Mouse (Mus musculus) limb, embryonic 11.5 days (tissue): ENCODE measurements around the gene Rapgef2. TPM values are rescaled to one million over a fixed set of nuclear protein-coding genes. Genes with fewer than 3 reads are reported as not detected.

Experiments used
- ATAC-seq: fragments of 200-750 bp; cut with Nextera tagmentation; 2 replicates; pipeline ENCODE4 v1.8.0; 2017; ENCODE audit warnings: low read depth; ENCODE audit not compliant: insufficient number of reproducible peaks, low FRiP score, low TSS enrichment
- DNase-seq: peaks from one replicate; pipeline ENCODE4 v3.0.0-alpha.2; 2015; ENCODE audit warnings: low spot score
- H3K27ac ChIP-seq: fragments of 300-500 bp; sonication (generic); replicated peaks from 2 replicates; pipeline ENCODE4 v1.5.1; 2014; ENCODE audit warnings: low read depth, mild to moderate bottlenecking, low read length
- H3K27me3 ChIP-seq: fragments of 300-500 bp; sonication (generic); 2 replicates; pipeline ENCODE4 v1.6.1; 2014; ENCODE audit warnings: mild to moderate bottlenecking, low read length, mixed read lengths; ENCODE audit not compliant: control insufficient read depth, insufficient read depth
- H3K36me3 ChIP-seq: fragments of 300-500 bp; sonication (generic); 2 replicates; pipeline ENCODE4 v1.6.1; 2014; ENCODE audit warnings: mild to moderate bottlenecking, low read length, moderate library complexity, mixed read lengths; ENCODE audit not compliant: control insufficient read depth, insufficient read depth
- H3K4me1 ChIP-seq: fragments of 300-500 bp; sonication (generic); 2 replicates; pipeline ENCODE4 v1.6.1; 2014; ENCODE audit warnings: low read length, mixed read lengths; ENCODE audit not compliant: control insufficient read depth, insufficient read depth
- H3K4me2 ChIP-seq: fragments of 300-500 bp; sonication (generic); 2 replicates; pipeline ENCODE4 v1.6.1; 2014; ENCODE audit warnings: low read depth, mild to moderate bottlenecking, moderate library complexity; ENCODE audit not compliant: severe bottlenecking
- H3K4me3 ChIP-seq: fragments of 300-500 bp; sonication (generic); 2 replicates; pipeline ENCODE4 v1.5.1; 2014; ENCODE audit warnings: low read depth, low read length
- H3K9ac ChIP-seq: fragments of 300-500 bp; sonication (generic); 2 replicates; pipeline ENCODE4 v1.6.1; 2014; ENCODE audit warnings: mild to moderate bottlenecking, low read length
- H3K9me3 ChIP-seq: fragments of 300-500 bp; sonication (generic); 2 replicates; pipeline ENCODE4 v1.6.1; 2016; ENCODE audit warnings: low read length; ENCODE audit not compliant: control insufficient read depth
- WGBS: fragments of 180-500 bp; shearing (Covaris S2); extraction: QIAGEN DNeasy Blood & Tissue Kit; methylation state at CpG from one replicate; pipeline ENCODE4 v1.1.7; 2014; 5-methylcytosine and 5-hydroxymethylcytosine counted together
- polyA plus RNA-seq: library from polyadenylated mRNA; unstranded; fragments of >200 nt; fragmentation: Nextera tagmentation; extraction: Ambion mirVana; gene quantifications from 2 replicates; pipeline ENCODE4 v1.2.1, GENCODE M21; 2014

Gene Rapgef2
- polyA plus RNA-seq, 1 experiment from 2014 or later, result 5.6 TPM

DNA sequence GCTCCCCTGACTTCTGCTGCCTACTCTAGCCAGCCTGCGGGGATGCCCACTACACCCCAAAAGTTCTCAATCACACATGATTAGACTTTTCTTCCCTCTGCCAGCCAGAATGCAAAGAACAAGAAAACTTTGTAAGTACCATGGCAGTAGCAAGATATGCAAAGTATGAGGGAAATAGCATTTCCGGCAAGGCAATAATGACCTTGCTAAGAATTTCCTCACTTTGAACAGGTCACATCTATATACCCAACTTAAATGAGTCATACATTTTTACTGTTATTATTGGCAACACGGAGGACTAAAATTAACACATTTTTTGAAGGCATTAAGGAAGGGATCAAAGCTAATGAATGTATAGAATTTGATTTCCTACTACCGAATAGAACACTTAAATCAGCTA, 13.4 kb downstream of the Rapgef2 start:
- WGBS, result 80% methylated on average over 4 of the region's 4 CpGs
- H3K9me3 ChIP-seq, result no peaks in the 10 kb centered on the region
- no peak for ATAC-seq
- H3K27ac ChIP-seq, result peak overlapping the region; percentile 11; the same call in 1 of the 2 replicates
- peaks cover 2% of the 10 kb centered on the region; the same call in 1 of the 2 replicates for H3K4me1 ChIP-seq
- no peaks in the 10 kb centered on the region for H3K27me3 ChIP-seq
- no peak overlapping the region for H3K9ac ChIP-seq
- no peak overlapping the region for H3K4me3 ChIP-seq
- no peak overlapping the region for H3K4me2 ChIP-seq
- no peaks in the 10 kb centered on the region for H3K36me3 ChIP-seq
- DNase-seq, result no peak

DNA sequence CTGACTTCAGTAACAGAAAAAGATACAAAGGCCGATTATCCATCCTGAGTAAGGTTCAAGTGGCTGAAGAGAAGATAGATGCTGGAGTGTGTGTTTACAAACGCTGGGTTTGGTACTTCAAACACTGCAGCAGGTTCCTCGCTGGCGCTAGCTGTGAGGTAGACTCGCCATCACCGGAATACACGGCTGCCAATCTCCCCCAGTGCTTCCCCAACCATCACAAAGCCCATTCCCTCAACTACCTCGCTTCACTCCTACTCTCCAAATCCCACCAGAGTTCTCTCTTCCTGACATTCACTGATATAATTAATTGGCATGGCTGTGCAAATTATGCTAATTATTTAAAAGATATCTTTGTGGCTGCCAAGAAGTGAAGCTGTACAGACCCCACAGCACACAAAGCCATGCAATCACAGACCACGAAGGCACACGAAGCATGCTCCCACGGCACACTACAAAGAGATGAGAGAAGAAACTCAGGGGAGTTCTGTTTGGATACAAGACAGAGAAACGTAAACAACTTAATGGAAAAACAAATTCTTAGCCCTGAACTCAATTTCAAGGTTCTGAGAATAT, 15.2 kb downstream of the Rapgef2 start:
- no peaks in the 10 kb centered on the region for H3K36me3 ChIP-seq
- 76% methylated on average over 12 of the region's 12 CpGs for WGBS
- peaks cover 2% of the 10 kb centered on the region; the same call in 1 of the 2 replicates for H3K4me1 ChIP-seq
- no peak overlapping the region for H3K4me2 ChIP-seq
- H3K4me3 ChIP-seq, result no peak overlapping the region
- H3K9me3 ChIP-seq, result no peaks in the 10 kb centered on the region
- H3K9ac ChIP-seq, result no peak overlapping the region
- ATAC-seq (no peak), DNase-seq (no peak)
- no peaks in the 10 kb centered on the region for H3K27me3 ChIP-seq
- H3K27ac ChIP-seq, result no peak overlapping the region

DNA sequence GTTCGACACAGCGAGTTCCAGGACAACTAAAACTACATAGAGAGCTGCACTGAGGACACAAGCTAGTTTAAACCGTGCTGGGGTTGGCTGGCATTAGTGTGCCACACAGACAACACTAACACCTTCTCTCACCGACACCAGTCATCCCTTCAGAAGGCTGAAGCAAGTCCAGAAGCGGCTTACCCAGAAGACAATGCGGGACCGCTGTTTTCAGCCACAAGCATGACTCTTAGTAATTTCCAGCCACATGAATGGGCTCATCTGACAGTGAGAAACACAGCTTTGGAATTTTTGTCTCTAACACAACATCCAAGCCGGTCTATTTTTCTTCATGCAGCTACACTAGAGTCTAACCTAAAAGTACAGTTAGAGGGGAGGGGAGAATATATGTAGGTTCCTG, 16.4 kb downstream of the Rapgef2 start:
- no peak for ATAC-seq
- Histone ChIP-seq H3K9ac (no peak overlapping the region), H3K27ac (no peak overlapping the region), H3K4me1 (peaks cover 2% of the 10 kb centered on the region; the same call in 1 of the 2 replicates), H3K4me3 (no peak overlapping the region), H3K9me3 (no peaks in the 10 kb centered on the region), H3K4me2 (no peak overlapping the region), H3K36me3 (no peaks in the 10 kb centered on the region), H3K27me3 (no peaks in the 10 kb centered on the region)
- no peak for DNase-seq
- WGBS, result 87% methylated on average over 8 of the region's 8 CpGs

DNA sequence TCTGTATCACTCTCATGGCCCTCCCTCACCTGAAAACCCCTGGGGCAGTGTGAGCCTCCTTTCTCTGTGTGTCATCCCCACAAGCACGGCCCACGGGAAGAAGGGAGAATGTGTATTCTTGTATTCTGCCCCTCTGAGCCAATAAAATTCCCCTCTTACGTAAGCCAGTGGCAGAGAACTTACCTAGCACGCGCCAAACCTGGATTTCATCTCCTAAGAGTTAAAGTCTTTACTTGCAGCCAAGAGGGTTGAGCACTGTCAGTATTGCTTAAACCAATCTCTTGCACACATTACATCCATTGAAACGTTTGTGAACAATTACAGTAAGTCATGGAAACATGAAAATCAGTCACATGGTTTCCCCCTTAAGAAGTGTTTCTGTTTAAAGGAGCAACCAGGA, 19.3 kb downstream of the Rapgef2 start:
- no peak for ATAC-seq
- 82% methylated on average over 6 of the region's 6 CpGs for WGBS

DNA sequence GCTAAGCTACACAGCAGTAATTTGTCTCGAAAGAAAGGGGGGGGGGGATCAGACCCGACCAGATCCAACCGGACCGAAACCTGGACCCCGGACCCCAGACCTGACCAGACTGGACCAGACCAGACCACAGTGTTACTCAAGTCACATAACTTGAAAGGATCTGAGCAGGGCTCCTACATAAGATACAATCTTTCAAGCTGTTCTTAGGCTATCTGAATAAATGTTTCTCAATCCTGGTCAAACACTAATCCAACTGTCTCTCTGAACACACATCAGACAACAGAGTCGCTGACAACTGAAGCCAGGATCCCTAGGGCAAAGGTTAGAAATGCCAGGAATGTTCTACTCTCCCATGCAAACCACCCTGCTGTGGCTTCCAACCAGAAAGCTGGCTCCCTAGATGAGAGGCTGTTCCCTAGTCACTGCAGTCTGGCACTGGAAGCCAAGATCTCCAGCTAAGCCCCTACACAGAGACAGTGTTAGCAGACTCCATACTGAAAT, 24.5 kb downstream of the Rapgef2 start:
- no peak for ATAC-seq
- H3K4me1 ChIP-seq, result no peaks in the 10 kb centered on the region
- H3K4me3 ChIP-seq, result no peak overlapping the region
- H3K9me3 ChIP-seq, result no peaks in the 10 kb centered on the region
- no peak overlapping the region for H3K4me2 ChIP-seq
- H3K27ac ChIP-seq, result no peak overlapping the region
- DNase-seq, result no peak
- WGBS, result 75% methylated on average over 6 of the region's 6 CpGs
- no peaks in the 10 kb centered on the region for H3K27me3 ChIP-seq
- no peaks in the 10 kb centered on the region for H3K36me3 ChIP-seq
- no peak overlapping the region for H3K9ac ChIP-seq

More for the DNA sequence above, 19.3 kb downstream of the Rapgef2 start:
- Histone ChIP-seq H3K4me1 (no peaks in the 10 kb centered on the region; the same call in 1 of the 2 replicates), H3K36me3 (no peaks in the 10 kb centered on the region), H3K9ac (no peak overlapping the region), H3K4me3 (no peak overlapping the region), H3K27me3 (no peaks in the 10 kb centered on the region), H3K9me3 (no peaks in the 10 kb centered on the region), H3K4me2 (no peak overlapping the region), H3K27ac (no peak overlapping the region)
- DNase-seq, result no peak

DNA sequence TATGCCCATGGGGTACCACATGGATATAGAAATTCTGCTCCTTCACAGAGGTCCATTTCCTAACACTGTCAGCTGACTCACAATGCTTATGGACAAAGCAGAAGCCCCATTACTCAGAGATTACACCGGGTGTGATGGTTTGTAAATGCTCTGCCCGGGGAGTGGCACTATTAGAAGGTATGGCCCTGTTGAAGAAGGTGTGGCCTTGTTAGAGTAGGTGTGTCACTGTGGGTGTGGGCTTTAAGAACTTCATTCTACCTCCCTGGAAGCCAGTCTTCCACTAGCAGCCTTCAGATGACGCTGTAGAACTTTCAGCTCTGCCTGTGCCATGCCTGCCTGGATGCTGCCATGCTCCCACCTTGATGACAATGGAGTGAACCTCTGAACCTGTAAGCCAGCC, 32.3 kb downstream of the Rapgef2 start:
- WGBS, result 96% methylated on average over 3 of the region's 3 CpGs
- Histone ChIP-seq H3K27ac (no peak overlapping the region), H3K9ac (no peak overlapping the region), H3K4me1 (no peaks in the 10 kb centered on the region), H3K36me3 (no peaks in the 10 kb centered on the region), H3K27me3 (no peaks in the 10 kb centered on the region), H3K9me3 (no peaks in the 10 kb centered on the region), H3K4me3 (no peak overlapping the region), H3K4me2 (no peak overlapping the region)
- no peak for DNase-seq
- ATAC-seq, result no peak

DNA sequence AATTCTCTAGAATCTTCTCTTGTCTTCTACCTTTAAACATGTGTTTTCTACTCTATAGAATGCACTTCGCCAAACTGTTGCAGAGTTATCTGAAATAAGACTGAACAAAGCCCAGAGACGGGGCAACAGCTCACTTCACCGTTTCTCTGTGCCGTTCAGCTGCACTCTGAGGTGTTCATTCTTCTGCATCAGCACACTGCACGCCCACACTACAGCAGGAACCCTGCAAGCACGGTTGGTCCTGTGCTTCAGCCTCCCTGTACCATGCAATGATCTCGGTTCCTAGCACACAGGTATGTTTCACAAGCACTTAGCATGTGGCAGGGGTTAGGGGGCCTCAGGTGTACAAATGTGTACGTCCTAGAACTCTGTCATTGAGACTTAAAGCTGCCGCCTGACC, 32.9 kb downstream of the Rapgef2 start:
- Histone ChIP-seq H3K4me3 (no peak overlapping the region), H3K9me3 (no peaks in the 10 kb centered on the region), H3K27ac (no peak overlapping the region), H3K36me3 (no peaks in the 10 kb centered on the region), H3K9ac (no peak overlapping the region), H3K27me3 (no peaks in the 10 kb centered on the region), H3K4me1 (no peaks in the 10 kb centered on the region), H3K4me2 (no peak overlapping the region)
- WGBS, result 88% methylated on average over 9 of the region's 9 CpGs
- no peak for DNase-seq
- ATAC-seq, result no peak

DNA sequence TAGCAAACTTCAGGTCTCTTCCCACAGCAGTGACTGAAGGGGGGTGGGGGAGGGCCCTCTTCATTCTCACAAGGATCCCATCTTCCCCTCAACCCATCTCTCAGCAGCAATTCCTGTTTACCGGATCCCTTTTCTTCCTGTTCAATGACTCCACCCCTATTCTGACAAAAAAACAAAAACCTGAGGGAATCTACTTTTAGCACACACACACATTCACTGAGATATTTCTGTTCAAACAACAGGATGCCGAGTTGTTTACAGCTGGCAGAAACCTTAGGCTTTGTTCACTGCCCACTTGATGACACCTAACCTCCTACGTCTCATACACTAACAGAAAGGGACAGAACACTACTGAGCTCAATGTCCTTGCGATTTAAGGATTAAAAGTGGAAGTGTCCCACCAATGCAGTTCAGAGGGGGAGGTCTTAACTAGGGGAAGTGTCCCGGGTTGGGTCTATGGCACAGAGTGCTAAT, 33.4 kb downstream of the Rapgef2 start:
- Histone ChIP-seq H3K27ac (no peak overlapping the region), H3K4me1 (peaks cover under 1% of the 10 kb centered on the region; the same call in 1 of the 2 replicates), H3K4me3 (no peak overlapping the region), H3K36me3 (no peaks in the 10 kb centered on the region), H3K4me2 (no peak overlapping the region), H3K9ac (no peak overlapping the region), H3K9me3 (no peaks in the 10 kb centered on the region), H3K27me3 (no peaks in the 10 kb centered on the region)
- DNase-seq, result no peak
- ATAC-seq, result no peak
- 60% methylated on average over 5 of the region's 5 CpGs for WGBS

DNA sequence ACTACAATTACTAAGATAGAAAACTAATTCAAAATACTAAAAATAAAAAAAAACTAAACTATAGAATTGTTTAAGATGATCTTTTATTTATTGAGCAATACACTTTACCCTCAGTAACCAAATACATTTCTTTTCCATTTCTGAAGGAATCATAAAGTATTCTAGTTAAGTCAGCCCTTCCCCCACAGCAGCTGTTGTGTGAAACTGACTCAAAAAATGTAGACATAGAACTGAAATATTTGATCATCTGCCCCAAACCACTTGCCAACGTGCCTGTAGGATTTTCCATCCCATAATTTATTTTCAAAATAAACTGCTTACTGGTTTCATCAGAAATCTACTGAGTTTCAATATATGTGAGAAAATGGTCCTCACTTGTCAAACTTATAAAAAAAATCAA, 36.4 kb downstream of the Rapgef2 start:
- Histone ChIP-seq H3K27me3 (no peaks in the 10 kb centered on the region), H3K36me3 (no peaks in the 10 kb centered on the region), H3K4me2 (no peak overlapping the region), H3K4me1 (peaks cover 3% of the 10 kb centered on the region; the same call in 1 of the 2 replicates), H3K9ac (no peak overlapping the region), H3K27ac (no peak overlapping the region), H3K9me3 (no peaks in the 10 kb centered on the region), H3K4me3 (no peak overlapping the region)
- ATAC-seq (no peak), DNase-seq (no peak)
- WGBS, result 85% methylated on average over 1 of the region's 1 CpGs
